Mouse (Mus musculus) intestine, postnatal 0 days (tissue): ENCODE results near the gene Grin3b. TPM values are rescaled to one million over a fixed set of nuclear protein-coding genes. Genes with fewer than 3 reads are reported as not detected.
A peak's percentile ranks its signal among the peaks of the same experiment; 100 is the strongest.

Source experiments
- ATAC-seq: fragments of 200-750 bp; cut with Nextera tagmentation; 2 replicates; pipeline ENCODE4 v1.8.0; 2017; ENCODE audit warnings: mild to moderate bottlenecking, moderate TSS enrichment, moderate library complexity
- H3K27ac ChIP-seq: fragments of 300-500 bp; sonication (generic); 2 replicates; pipeline ENCODE4 v1.5.1; 2014; ENCODE audit warnings: mild to moderate bottlenecking, low read depth, low read length, moderate library complexity
- H3K27me3 ChIP-seq: fragments of 300-500 bp; sonication (generic); replicated peaks from 2 replicates; pipeline ENCODE4 v1.6.1; 2014; ENCODE audit warnings: low read length, mixed read lengths; ENCODE audit not compliant: control insufficient read depth, insufficient read depth
- H3K36me3 ChIP-seq: fragments of 300-500 bp; sonication (generic); 2 replicates; pipeline ENCODE4 v1.6.1; 2014; ENCODE audit warnings: mild to moderate bottlenecking, moderate library complexity; ENCODE audit not compliant: control insufficient read depth, insufficient read depth
- H3K4me1 ChIP-seq: fragments of 300-500 bp; sonication (generic); replicated peaks from 2 replicates; pipeline ENCODE4 v1.6.1; 2014; ENCODE audit warnings: antibody characterized with exemption, low read length, mixed read lengths; ENCODE audit not compliant: control insufficient read depth, insufficient read depth
- H3K4me2 ChIP-seq: fragments of 300-500 bp; sonication (generic); replicated peaks from 2 replicates; pipeline ENCODE4 v1.6.1; 2014; ENCODE audit warnings: low read depth, mild to moderate bottlenecking, moderate library complexity
- H3K4me3 ChIP-seq: fragments of 300-500 bp; sonication (generic); 2 replicates; pipeline ENCODE4 v1.5.1; 2014; ENCODE audit warnings: low read depth, low read length
- H3K9ac ChIP-seq: fragments of 300-500 bp; sonication (generic); 2 replicates; pipeline ENCODE4 v1.6.1; 2014; ENCODE audit warnings: mild to moderate bottlenecking, low read depth, low read length
- H3K9me3 ChIP-seq: fragments of 300-500 bp; sonication (generic); 2 replicates; pipeline ENCODE4 v1.6.1; 2016; ENCODE audit warnings: mixed run types; ENCODE audit not compliant: control insufficient read depth
- CTCF ChIP-seq: sonication (generic); IDR thresholded peaks from 2 replicates; pipeline ENCODE4 v1.5.1; 2016; ENCODE audit warnings: low read depth, mild to moderate bottlenecking, control low read depth, antibody characterized with exemption, moderate library complexity
- WGBS: fragments of 180-500 bp; shearing (Covaris S2); extraction: QIAGEN DNeasy Blood & Tissue Kit; methylation state at CpG from one replicate; pipeline ENCODE4 v1.1.7; 2014; 5-methylcytosine and 5-hydroxymethylcytosine counted together
- polyA plus RNA-seq: library from polyadenylated mRNA; unstranded; fragments of >200 nt; fragmentation: Nextera tagmentation; extraction: Ambion mirVana; gene quantifications from 2 replicates; pipeline ENCODE4 v1.2.1, GENCODE M21; 2015

Gene Grin3b
- polyA plus RNA-seq, 1 experiment from 2014 or later: 0.08 TPM

GRCm38 (mm10) chr10:79926491-79927323, 43.8 kb upstream of the Grin3b start, which contains the start of gene Arid3a:
Arid3a (plus strand) TSS chr10:79927043.
- H3K36me3 ChIP-seq: peaks cover 17% of the 10 kb centered on the region
- H3K9me3 ChIP-seq: no peaks in the 10 kb centered on the region
- H3K27me3 ChIP-seq: peaks cover 8% of the 10 kb centered on the region
- peaks cover 4% of the 10 kb centered on the region; the same call in 1 of the 2 replicates for H3K4me1 ChIP-seq
- peak within 1 kb of the TSS; percentile 90 for H3K4me2 ChIP-seq
- WGBS: under 1% methylated on average over 63 of the region's 63 CpGs
- H3K4me3 ChIP-seq: peak within 1 kb of the TSS; percentile 98
- H3K27ac ChIP-seq: peak within 1 kb of the TSS; percentile 92
- peak within 1 kb of the TSS; percentile 91 for H3K9ac ChIP-seq
- peak; percentile 79 for ATAC-seq
- TF ChIP-seq CTCF: 0 out of 2 replicates have a peak, but pooled peaks have one; percentile 0

- ATAC-seq: peak; percentile 26
- peak; percentile 50 for TF ChIP-seq CTCF
- Histone ChIP-seq H3K4me2 (peak overlapping the region; percentile 90), H3K36me3 (peaks cover 22% of the 10 kb centered on the region), H3K4me3 (peak overlapping the region; percentile 98), H3K9ac (peak overlapping the region; percentile 91), H3K27me3 (peaks cover under 1% of the 10 kb centered on the region; the same call in 1 of the 2 replicates), H3K4me1 (peaks cover 6% of the 10 kb centered on the region; the same call in 1 of the 2 replicates), H3K9me3 (no peaks in the 10 kb centered on the region), H3K27ac (peak overlapping the region; percentile 92)
- WGBS: under 1% methylated on average over 54 of the region's 54 CpGs
These were observed 43.0 kb upstream of the Grin3b start for GRCm38 (mm10) chr10:79927324-79928029.

- H3K4me2 ChIP-seq: peak overlapping the region; percentile 90
- ATAC-seq: no peak
- 0% methylated on average over 28 of the region's 29 CpGs for WGBS
- peak overlapping the region; percentile 91 for H3K9ac ChIP-seq
- peaks cover 10% of the 10 kb centered on the region; the same call in 1 of the 2 replicates for H3K4me1 ChIP-seq
- peak overlapping the region; percentile 92 for H3K27ac ChIP-seq
- TF ChIP-seq CTCF: no peak
- H3K27me3 ChIP-seq: no peaks in the 10 kb centered on the region
- H3K36me3 ChIP-seq: peaks cover 22% of the 10 kb centered on the region
- peak overlapping the region; percentile 98 for H3K4me3 ChIP-seq
- H3K9me3 ChIP-seq: no peaks in the 10 kb centered on the region
These were observed 42.4 kb upstream of the Grin3b start for GRCm38 (mm10) chr10:79928030-79928694.

- H3K4me2 ChIP-seq: peak overlapping the region; percentile 90
- no peaks in the 10 kb centered on the region for H3K27me3 ChIP-seq
- 22% methylated on average over 9 of the region's 9 CpGs for WGBS
- peak overlapping the region; percentile 92 for H3K27ac ChIP-seq
- no peaks in the 10 kb centered on the region for H3K9me3 ChIP-seq
- ATAC-seq: no peak
- peak overlapping the region; percentile 98 for H3K4me3 ChIP-seq
- H3K4me1 ChIP-seq: peaks cover 18% of the 10 kb centered on the region
- TF ChIP-seq CTCF: no peak
- peaks cover 22% of the 10 kb centered on the region for H3K36me3 ChIP-seq
- peak overlapping the region; percentile 45 for H3K9ac ChIP-seq
These were observed 41.4 kb upstream of the Grin3b start for GRCm38 (mm10) chr10:79928907-79929701.

GRCm38 (mm10) chr10:79929967-79930825, 40.3 kb upstream of the Grin3b start:
- WGBS: 79% methylated on average over 18 of the region's 18 CpGs

More at GRCm38 (mm10) chr10:79929967-79930825, 40.3 kb upstream of the Grin3b start:
- Histone ChIP-seq H3K27me3 (no peaks in the 10 kb centered on the region), H3K9ac (no peak overlapping the region), H3K4me3 (no peak overlapping the region), H3K27ac (peak overlapping the region; percentile 4; the same call in 1 of the 2 replicates), H3K4me1 (peaks cover 18% of the 10 kb centered on the region), H3K4me2 (peak overlapping the region; percentile 13), H3K9me3 (no peaks in the 10 kb centered on the region), H3K36me3 (peaks cover 24% of the 10 kb centered on the region)
- no peak for ATAC-seq
- TF ChIP-seq CTCF: 0 out of 2 replicates have a peak, but pooled peaks have one; percentile 14
